Mouse (Mus musculus): Measurements from ENCODE around the gene Hoxa7.

DNA sequence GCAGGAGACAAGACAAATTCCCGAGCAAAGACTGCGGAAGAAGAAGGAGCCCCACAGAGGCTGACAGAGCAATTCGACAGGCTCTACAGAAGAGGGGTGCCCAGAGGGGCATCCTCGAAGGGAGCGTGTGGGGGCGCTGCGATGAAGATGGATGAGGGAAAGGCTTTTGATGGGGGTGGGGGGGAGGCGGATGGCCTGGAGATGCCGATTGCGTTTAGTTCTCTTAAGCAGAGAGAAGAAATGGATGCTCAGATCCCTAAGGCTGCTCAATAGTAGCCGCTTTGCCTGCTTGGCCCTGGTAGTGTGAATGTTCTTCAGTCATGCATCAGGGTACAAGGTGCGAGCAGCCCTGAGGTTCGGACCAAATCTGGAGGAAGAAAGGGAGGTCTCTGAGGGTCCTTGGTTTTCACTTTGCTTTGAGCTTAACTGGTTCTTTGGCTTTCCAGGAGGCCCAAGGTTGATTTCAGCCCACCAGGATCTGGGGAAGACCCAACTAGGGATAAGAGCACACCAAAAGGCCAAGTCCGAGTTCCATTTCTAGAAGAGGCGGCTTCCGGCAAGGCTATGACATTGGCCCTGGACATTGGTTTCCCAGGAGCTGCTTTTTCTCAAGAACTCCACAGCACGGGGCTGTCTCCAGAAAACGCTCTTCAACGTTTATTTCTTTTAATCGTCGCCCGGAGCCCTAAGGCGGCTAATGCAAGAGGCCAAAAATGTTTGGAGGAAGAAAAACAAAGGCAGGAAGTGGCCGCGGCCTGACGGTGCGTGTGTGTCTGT lies 27.2 kb upstream of the Hoxa7 start:
- TF ChIP-seq ZC3H11A (IDR thresholded peaks at IDR 0.05; ENCODE audit: borderline replicate concordance, low read depth, low read length) (no peak), ZNF384 (IDR thresholded peaks at IDR 0.05; ENCODE audit: low read depth, low read length) (no peak), HCFC1 (IDR thresholded peaks at IDR 0.05; ENCODE audit: borderline replicate concordance, insufficient read depth, low read length) (no peak), MAFK (IDR thresholded peaks at IDR 0.05; ENCODE audit: insufficient read depth, low read depth, low read length) (no peak)

All from ES-E14 (cell line).